Mouse (Mus musculus) kidney, adult 8-10 months (tissue): Measurements from ENCODE around the gene Uqcc1.
"Not testable (repeated sequence)": the region's sequence is repeated elsewhere in the genome, so short reads cannot be mapped to it uniquely, and the experiment has no call there.

Source experiments
- DNase-seq, 2 experiments: peaks; one replicate each; pipeline ENCODE4 v3.0.0; 2022

The Uqcc1 gene

DNA sequence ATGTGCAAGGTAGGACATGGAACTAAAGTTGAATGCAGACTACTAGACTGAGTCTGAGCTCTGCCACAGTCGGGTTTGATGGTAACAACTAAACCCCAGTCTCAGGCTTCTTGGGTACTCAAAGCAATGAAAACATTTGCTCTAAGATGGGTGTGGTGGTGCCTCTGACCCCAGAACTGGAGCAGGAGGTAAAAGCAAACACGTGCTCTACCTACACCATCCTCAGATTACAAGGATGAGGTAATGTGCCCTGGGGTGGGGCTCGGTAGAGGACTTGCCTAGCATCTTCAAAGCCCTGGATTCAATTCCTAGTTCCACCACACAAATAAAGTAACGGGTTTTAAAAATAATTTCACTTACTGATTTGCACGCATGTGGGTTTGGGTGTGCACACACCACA lies 77.6 kb downstream of the Uqcc1 start:
- DNase-seq = no peak

DNA sequence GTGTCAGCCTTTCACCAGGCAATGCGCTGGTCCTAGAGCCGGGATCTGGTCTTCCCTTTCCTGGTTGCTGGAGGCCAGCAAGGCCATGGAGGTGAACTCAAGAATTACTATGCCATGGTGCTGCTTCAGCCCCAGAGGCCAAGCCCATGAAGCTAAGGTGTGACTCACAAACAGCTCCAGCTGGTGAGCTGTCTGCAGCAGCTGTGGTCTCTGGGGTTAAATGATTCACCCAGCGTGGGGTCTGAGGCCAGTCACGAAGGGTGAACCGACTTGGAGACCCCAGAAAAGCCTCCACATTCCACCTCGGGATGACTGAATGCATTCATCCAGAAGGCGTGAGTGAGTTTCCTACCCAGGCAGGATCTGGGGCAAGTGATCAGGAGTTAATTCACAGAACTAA lies 80.0 kb downstream of the Uqcc1 start:
- DNase-seq = no peak

DNA sequence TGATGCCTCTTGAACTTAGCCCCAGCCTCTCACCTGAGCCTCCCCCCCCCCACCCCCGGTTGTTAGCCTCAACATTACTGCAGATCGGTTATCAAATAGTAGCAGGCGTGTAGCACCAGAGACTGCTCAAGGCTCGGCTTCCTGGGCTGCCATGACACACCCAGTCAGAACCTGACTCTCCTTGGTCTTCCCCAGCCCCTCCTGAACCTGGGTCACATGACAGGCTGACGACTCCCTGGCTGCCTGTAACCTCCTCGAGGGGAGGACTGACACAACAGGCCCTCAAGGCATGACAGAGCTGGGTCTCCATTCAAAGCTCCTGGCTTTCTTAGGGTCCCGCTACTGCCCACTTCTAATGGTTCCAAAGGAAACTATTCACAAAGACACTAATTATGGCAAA lies 80.6 kb downstream of the Uqcc1 start:
- no peak for DNase-seq

DNA sequence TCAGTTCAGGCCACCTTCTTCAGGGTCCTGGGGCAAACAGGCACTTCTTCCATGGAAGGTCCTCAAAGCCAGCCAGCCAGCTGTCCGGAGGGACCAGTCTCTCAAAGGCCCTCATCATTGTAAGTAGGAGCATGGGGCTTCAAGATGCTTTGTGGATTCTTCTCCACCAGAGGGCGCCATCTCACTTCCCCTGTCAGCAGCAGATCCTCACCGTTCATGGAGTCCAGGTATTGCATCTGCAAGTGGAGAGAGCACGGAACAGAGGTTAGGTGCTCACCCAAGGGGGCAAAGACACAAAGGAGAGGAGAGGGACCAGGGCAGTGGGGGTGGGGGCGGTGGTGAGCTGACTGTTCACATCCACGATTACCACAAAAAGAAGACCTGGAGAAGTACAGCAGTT lies 81.8 kb downstream of the Uqcc1 start:
- DNase-seq = peak; percentile 65 to 86

DNA sequence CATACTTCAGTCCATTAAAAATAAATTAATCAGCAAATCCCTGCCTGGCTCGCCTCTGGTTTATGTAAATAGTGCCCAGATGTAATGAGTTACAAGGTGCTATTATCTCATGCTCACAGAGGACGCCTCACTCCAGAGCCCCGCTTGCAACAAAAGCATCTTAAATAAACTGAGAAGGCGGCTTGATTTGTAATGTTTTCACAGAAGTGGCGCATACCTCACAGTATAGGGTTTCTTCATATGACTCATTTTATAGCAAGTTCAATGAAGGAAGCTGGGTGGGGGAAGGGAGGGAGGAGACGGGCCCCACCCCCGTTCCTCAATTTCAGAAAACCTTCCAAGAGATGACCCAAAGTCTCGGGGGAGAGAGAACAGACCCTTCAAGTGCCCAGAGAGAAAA lies 83.2 kb downstream of the Uqcc1 start:
- no peak for DNase-seq

DNA sequence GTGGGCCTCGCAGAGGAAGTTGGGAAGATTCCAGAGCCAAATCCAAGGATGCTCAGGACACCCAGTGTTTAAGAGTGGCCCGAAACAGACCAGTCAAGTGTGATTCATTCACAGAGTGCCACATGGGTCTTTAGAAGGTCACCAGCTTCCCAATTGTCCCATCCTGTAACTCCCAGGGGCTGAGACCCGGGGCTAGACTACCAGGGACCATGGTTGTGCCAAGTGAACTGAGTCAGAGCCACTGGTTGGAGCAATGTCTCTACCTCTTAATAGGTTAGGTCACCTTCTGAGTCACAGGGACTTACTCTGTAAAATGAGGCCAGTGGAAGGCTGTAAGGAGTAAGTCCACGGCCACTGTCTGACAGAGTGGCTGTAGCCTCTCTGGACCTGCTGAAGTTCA lies 91.1 kb downstream of the Uqcc1 start:
- DNase-seq = no peak

DNA sequence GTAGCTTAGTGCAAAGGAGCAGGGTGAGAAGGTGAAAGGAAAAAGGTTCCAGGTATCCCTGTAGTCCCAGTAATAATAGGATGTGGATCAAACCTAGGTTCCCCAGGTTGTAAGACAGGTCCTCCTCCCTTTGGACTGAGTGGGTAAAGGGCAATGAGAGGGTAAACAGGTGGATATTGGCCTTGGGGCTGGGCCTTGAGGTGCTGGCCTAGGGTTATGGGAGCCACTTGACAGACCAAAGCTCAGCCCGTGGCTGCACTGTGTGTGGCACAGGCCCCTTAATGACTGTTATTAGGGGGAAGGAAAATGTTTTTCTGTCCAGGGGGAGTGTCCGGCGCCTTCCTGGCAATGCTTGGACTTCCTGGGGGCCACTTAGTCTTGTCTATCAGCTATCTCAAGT lies 92.1 kb downstream of the Uqcc1 start:
- no peak for DNase-seq

DNA sequence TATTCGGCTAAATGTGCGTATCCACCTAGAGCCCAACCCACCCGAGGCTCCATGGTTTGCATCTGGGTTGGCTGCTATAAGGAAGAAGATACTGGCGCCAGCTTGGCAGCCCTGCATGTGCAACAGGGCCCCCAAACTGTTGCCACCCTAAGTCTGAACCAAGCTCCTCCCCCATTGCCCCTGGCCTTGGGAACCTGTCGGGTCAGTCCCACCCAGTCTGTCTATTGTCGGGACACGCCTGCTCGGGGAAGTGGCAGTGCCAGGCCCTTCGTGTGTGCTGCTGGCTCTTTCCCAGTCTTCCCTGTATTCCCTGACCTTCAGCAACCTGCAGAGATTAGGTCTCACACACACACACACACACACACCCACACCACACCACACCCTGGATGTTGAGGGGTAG lies 95.4 kb downstream of the Uqcc1 start, which contains the start of gene Fam83c:
Gene Fam83c, minus strand, starts transcription at position 123 of the 400 bp plus-strand sequence.
- DNase-seq = no peak

DNA sequence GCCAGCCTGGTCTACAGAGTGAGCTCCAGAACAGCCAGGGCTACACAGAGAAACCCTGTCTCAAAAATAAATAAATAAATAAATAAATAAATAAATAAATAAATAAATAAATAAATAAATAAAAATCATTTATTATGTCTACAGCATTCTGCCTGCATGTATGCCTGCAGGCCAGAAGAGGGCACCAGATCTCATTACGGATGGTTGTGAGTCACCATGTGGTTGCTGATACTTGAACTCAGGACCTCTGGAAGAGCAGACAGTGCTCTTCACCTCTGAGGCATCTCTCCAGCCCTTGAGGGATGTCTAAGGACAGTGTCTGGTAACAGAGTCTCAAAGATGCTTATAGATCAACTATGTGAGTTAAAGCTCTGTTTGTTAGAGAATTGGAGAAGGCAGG lies 98.0 kb downstream of the Uqcc1 start:
- DNase-seq = not testable (repeated sequence)

DNA sequence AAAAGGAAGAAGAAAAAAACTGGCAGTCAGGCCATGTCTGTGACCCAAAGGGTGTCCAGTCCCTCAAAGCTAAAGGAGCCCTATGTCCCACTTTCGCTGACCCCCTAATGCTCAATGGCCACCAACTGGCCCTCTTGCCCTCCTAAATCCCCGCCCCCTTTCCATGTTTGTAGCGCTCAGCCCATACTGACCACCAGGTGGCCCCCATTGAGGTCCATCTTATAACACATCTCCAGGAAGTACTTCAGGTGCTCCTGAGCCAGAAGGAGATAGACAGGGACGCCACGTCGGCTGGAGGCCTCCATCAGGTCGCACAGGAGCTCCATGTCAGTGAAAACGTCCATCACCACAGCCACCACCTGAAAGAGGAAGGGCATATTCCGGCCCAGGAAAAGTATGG lies 98.8 kb downstream of the Uqcc1 start:
- DNase-seq = no peak

DNA sequence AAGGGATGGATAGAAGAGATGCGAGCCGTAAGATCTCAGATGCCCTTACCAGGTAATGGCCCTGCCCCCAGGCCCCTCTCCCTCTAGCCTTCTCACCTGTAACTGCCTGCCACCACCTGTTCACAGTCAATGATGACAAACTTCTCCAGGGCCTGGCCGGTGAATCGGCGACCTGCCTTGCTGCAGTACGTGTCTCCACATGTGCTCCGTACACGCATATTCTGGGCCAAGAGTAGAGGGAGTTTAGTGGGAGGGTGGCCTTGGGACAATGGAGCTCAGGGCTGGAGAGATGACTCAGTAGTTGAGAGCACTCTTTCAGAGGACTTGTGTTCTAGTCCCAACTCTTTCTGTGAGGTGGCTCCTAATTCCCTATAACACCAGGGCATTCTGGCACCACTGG lies 99.3 kb downstream of the Uqcc1 start:
- no peak for DNase-seq

DNA sequence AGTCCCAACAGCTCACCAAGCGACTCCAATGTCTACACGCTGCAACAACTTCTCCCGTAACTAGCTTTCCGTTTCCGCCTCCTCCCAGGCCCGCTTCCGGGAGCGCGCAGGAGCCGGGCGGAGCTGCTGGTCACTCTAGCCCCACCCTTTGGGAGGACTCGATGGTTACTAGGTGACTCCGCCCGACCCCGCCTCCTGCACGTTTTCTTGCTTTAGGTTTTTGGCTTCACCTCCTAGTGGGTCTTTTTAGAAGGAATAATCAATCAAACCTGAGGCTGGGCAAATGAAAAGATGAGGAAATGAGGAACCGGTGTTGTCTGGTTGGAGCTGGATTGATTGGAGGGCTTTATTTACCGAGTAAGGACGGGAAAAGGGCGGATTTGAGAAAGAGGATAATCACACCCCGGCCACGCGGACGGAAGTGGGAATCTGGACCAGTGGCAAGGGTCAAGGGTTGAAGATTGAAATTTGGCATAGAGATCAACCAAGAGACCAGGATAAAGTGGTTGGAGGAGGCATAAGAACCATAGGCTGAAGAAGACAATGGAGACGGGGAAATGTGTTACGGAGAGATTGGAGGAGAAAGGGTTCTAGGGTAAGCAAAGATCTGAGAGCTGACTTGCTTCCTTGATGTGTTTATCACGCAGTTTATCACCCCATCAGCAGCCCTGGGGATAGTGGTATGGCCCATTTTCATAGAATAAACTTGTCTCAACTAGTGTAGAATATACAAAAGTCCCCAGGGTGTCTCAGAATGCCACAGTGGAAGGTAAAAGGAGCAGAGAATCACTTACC lies 103.3 kb downstream of the Uqcc1 start, which contains the start of gene Eif6:
Gene Eif6, minus strand, starts transcription at position 296 of the 795 bp plus-strand sequence.
- peak; percentile 89 for DNase-seq

DNA sequence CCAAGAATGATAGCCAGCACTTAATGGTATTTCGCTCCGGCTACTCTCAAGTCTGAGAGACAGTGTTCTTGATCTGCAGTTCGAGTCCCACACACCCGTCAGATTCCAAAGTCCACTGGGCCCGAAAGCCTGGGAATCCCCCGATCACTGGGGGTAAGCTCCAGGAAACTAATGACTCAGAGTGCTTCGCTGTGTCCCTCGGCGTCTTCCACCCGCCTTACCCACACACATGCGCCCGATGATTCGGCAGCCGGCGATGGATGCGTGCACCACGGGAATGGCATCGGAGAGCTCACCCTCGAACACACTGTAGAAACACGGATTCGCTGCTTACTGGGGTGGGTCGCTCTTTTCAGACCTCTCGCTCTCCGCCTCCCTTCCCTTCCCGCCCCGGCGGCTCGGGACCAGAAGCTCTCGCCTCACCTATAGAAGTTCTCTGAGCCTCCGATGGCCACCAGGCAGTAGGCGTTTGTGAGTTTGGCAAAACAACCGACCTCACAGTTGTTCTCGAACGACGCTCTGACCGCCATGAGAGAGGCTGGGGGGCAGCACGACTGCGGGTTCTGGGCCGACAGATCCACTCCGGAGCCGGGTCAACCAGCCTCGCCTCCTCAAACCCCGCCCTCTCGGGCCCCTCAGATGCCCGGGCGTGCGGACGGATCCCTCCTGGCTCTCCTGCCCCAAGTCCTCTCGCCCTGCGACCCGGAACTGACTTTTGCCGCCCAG lies 104.0 kb downstream of the Uqcc1 start:
- peak in 1 of 2 experiments; percentile 39 for DNase-seq

DNA sequence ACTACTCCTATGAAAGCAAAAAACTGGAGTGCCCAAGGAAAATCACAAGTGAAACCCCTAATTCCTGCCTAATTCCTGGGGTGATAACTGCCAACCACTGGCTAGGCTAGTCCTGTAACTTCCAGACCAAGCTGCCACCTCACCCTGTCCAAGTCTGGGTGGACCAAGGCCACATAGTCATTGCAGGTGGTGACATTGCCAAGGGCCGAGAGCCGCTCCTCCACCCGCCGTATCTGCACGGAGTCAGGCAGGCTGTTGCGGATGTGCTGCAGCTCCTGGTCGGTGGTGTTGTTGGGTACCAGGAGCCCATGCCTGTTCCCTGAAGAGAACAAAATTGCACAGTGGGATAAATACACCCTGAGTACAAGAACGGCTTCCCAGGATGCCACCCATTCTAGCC lies 106.4 kb downstream of the Uqcc1 start:
- no peak for DNase-seq

DNA sequence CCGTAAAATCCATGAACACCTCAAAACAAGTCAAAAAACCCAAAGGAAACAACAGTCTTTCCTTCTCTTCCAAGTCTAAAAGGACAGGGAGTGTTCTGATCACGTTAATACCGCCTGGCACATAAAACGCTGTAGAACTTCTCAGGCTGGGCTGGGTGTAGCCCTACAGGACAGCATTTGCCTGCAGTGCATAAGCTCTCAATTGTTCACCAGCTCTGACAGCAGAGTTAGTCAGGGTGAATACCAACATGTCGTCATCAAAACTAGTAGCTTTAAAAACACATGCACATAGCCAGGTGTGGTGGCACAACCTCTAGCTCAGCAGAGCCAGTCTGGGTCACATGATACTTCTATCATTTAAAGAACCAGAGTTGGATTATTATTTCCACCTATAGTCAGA lies 109.3 kb downstream of the Uqcc1 start:
- no peak for DNase-seq

DNA sequence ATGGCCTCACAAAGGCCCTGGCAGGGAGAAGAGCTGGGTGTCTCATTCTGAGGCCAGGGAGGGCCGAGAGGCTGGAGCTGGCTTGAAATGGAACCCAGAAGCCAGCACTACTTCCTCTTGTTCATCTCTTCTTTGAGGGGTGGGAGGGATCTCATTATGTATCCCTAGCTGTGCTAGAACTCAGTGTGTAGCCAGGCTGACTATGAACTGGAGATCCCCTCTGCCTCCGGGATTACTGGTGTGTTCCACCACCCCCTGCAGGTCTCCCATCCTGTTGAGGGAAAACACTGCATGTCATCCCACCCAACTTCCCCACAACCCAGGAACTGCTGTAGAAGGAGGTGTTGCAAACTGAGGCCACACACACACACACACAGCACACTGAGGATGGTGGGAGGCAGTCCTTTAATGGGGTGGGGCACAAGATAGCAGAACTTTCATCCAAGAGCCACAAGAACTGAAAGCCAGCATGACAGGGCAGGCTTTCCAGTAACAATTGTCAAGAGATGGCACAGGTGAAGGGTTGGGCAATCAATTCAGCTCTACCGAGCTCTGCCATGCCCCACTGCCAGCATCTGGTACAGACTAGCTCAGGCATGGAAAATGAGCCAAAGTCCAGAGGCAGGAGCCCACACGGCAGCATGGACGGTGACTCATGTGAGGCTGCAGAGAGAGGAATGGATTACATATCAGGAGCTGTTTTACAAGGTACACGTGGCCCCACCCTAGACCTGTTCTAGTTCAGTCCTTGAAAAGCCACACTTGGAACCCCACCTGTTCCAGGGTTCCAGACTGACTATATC lies 110.5 kb downstream of the Uqcc1 start:
- DNase-seq = peak; percentile 78 to 83

DNA sequence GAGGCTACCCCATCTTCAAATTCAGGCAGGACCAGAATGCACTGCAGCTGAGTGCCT lies 110.9 kb downstream of the Uqcc1 start, which contains the start of gene BC029722:
Gene BC029722, minus strand, starts transcription at position 35 of the 57 bp plus-strand sequence.
- DNase-seq = no peak

DNA sequence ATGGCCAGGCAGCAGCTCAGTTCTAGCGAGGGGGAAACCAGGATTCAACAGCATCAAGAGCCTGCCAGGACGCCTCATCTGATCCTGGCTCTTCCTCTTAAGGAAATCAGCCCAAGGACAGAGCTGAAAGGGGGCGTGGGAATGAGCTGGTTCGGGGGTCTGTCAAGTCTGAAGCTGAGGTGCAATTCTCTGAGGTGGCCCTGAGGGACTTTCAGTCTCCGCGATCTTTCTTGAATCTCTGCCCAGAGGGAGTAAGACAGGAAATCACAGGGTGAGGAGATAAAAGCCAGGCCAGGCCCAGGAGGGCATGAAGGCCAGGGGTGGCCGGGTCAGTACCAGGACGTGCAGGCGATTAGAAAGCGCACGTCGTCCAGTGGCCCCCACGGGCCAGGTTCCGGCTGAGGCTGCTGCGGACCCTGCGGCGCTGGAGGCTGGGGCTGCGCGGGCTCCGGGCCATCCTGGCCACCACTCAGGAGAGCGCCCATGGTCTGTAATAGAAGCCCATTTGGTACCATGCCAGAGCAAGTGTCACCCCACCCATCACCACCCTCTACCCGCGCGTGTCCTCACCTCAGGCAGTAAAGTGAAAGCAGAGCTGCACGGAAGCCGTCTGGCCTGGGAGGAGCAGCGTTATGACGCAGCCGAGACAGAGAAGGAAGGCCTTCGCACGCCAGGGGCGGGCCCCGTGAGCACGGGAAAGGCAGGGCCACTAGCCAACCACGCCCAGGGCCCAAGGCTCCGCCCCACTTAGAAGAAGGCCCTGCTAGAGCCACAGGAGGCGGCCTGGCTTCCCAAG lies 111.3 kb downstream of the Uqcc1 start:
- DNase-seq = peak; percentile 96 to 98

DNA sequence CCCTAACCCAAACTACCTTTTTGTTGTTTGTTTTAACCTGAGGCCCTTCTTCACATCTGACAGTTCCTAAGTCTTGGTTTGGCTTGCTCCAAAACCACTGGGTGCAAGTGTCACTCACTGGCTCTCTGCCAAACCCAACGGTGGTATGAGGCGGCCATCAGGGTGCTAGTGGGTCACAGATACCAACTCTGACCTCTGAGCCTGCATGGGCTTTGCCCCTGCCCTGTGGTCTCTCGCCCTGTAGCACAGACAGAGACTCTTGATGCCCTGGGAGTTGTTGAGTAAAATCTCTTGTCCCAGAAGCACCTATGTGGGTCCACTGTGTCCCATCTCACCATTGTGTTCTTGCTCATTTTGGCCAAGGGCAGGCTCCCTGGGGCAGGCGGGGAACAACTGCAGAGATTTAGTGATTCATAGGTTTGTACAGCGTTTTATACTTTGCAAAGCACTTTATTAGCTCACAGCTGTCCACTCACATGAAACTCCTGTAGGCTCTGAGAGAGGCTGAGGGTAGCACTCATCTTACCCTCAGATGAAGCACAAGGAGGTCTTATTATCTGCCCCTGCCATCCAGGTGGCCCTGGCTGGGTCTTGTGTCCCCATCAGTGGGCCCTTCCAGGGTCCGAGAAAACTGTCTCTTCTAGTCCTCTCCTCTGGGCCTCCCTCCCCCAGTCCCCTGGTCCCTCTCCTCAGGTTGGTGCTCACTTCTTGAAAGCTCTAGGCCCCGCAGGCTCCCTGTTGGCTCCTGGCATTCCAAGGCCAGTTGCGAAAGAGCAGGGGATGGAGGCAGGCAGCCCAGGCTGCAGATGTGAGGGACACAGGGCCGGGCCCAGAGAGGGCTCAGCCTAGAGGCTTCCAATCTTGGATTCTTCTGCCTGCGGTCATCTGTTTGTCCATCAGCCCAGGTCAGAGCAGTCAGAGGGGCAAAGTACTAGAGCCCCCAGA lies 112.5 kb downstream of the Uqcc1 start:
- DNase-seq = no peak

DNA sequence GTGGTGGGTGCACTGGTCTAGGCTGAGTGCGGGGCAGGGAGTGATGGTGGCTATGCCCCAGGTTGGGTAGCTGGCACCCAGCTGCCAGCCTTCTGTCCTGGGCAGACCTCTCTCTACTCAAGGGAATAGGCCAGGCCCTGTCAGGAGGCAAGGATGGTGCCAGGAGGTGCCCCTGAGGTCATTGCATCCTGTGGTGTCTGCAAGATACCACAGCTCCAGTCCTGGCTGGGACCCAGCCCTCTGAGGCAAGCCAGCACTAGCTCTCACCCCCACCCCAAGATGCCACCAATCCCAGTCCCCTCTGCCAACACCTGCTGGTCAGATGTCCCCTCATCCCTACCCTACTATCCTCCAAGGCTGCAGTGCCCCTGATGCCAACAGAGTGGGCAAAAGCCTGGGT lies 113.9 kb downstream of the Uqcc1 start:
- DNase-seq = no peak

DNA sequence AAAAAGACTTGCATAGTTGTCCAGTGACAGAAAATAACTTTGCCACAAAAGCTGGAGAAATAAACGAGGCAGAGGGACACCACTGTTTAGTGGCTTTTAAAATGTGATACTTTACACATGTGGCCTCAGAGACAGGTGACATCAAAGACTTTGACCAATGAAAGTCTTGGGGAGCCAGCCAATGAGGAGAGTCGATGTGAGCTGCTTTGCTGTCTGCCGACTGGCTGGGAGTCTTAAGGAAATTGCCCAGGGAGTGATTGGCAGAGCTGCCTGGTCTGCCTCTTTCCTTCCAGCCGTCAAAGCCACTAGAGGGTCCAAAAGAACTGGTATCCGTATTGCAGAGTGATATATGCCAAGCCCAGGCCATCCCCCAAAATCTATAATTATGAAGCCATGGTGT lies 115.3 kb downstream of the Uqcc1 start:
- no peak for DNase-seq

DNA sequence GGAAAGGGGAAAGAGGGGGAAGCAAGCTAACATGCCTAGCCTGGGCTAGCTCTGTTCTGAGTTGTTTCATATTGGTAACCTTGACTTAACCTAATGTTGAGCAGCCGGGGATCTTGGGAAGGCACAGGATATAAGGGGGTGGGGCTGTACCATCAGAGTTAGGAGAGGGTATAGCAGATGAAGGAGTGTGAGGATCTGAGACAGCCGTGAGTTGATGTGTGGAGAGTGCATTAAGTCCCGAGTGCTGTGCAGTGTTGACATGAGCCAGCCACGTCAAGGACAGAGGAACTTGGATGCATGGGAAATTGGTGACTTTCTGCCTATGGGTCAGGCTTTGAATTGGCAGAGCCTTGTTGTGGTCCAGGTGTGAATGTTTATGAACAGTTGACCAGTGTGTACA lies 117.5 kb downstream of the Uqcc1 start:
- no peak for DNase-seq
